Mouse (Mus musculus): ENCODE results near the gene BC029722. TPM values are rescaled to one million over a fixed set of nuclear protein-coding genes. Genes with fewer than 3 reads are reported as not detected.

The BC029722 gene
- 21.0 and 24.8 TPM in 2 replicates for polyA plus RNA-seq (2015; fragmentation: Nextera tagmentation; extraction: Ambion mirVana)

- Histone ChIP-seq H3K4me3 (replicated peaks) (peak within 1 kb of the TSS; percentile 78), H3K4me1 (peaks cover 18% of the 10 kb centered on the region), H3K27me3 (no peaks in the 10 kb centered on the region), H3K36me3 (peaks cover 46% of the 10 kb centered on the region), H3K4me2 (replicated peaks) (peak within 1 kb of the TSS; percentile 76), H3K9ac (peak within 1 kb of the TSS; percentile 74), H3K9me3 (replicated peaks) (no peaks in the 10 kb centered on the region), H3K27ac (replicated peaks) (peak within 1 kb of the TSS; percentile 82)
- no peak for ATAC-seq (ENCODE audit: insufficient number of reproducible peaks, low FRiP score, low TSS enrichment, low read depth)
Measured at GRCm38 (mm10) chr2:155819392-155819448, at the start of gene BC029722. Gene BC029722, minus strand, starts transcription at chr2:155819426.

GRCm38 (mm10) chr2:155868320-155868719 is 49.1 kb upstream of the BC029722 start:
- H3K9ac ChIP-seq: no peak overlapping the region

GRCm38 (mm10) chr2:155863301-155863867 is 44.2 kb upstream of the BC029722 start:
- no peaks in the 10 kb centered on the region for H3K4me1 ChIP-seq
- H3K9me3 ChIP-seq (replicated peaks): no peaks in the 10 kb centered on the region
- H3K27ac ChIP-seq (replicated peaks): no peak overlapping the region
- ATAC-seq (ENCODE audit: insufficient number of reproducible peaks, low FRiP score, low TSS enrichment, low read depth): no peak
- 53% methylated on average over 11 of the region's 11 CpGs for WGBS
- no peaks in the 10 kb centered on the region for H3K27me3 ChIP-seq
- H3K4me2 ChIP-seq (replicated peaks): no peak overlapping the region
- H3K36me3 ChIP-seq: peaks cover 20% of the 10 kb centered on the region; the same call in 1 of the 2 replicates
- no peak overlapping the region for H3K9ac ChIP-seq
- no peak overlapping the region for H3K4me3 ChIP-seq (replicated peaks)

More at GRCm38 (mm10) chr2:155868320-155868719, 49.1 kb upstream of the BC029722 start:
- no peak overlapping the region for H3K4me3 ChIP-seq (replicated peaks)
- no peaks in the 10 kb centered on the region for H3K9me3 ChIP-seq (replicated peaks)
- peaks cover 3% of the 10 kb centered on the region; the same call in 1 of the 2 replicates for H3K4me1 ChIP-seq
- H3K27me3 ChIP-seq: no peaks in the 10 kb centered on the region
- no peak overlapping the region for H3K27ac ChIP-seq (replicated peaks)
- 93% methylated on average over 8 of the region's 8 CpGs for WGBS
- ATAC-seq (ENCODE audit: insufficient number of reproducible peaks, low FRiP score, low TSS enrichment, low read depth): no peak
- peaks cover 19% of the 10 kb centered on the region; the same call in 1 of the 2 replicates for H3K36me3 ChIP-seq
- H3K4me2 ChIP-seq (replicated peaks): no peak overlapping the region

GRCm38 (mm10) chr2:155862573-155863300 is 43.5 kb upstream of the BC029722 start:
- Histone ChIP-seq H3K4me2 (replicated peaks) (no peak overlapping the region), H3K27ac (replicated peaks) (no peak overlapping the region), H3K4me1 (no peaks in the 10 kb centered on the region), H3K9ac (no peak overlapping the region), H3K36me3 (peaks cover 15% of the 10 kb centered on the region; the same call in 1 of the 2 replicates), H3K9me3 (replicated peaks) (no peaks in the 10 kb centered on the region), H3K27me3 (no peaks in the 10 kb centered on the region), H3K4me3 (replicated peaks) (no peak overlapping the region)
- WGBS: 70% methylated on average over 13 of the region's 13 CpGs
- no peak; the same call in 1 of the 2 replicates for ATAC-seq (ENCODE audit: insufficient number of reproducible peaks, low FRiP score, low TSS enrichment, low read depth)

- Histone ChIP-seq H3K27ac (replicated peaks) (no peak overlapping the region), H3K4me3 (replicated peaks) (no peak overlapping the region), H3K27me3 (no peaks in the 10 kb centered on the region), H3K4me2 (replicated peaks) (no peak overlapping the region), H3K4me1 (no peaks in the 10 kb centered on the region), H3K36me3 (peaks cover 22% of the 10 kb centered on the region; the same call in 1 of the 2 replicates), H3K9ac (no peak overlapping the region), H3K9me3 (replicated peaks) (no peaks in the 10 kb centered on the region)
- no peak for ATAC-seq (ENCODE audit: insufficient number of reproducible peaks, low FRiP score, low TSS enrichment, low read depth)
- 89% methylated on average over 6 of the region's 6 CpGs for WGBS
Measured at GRCm38 (mm10) chr2:155861581-155861980, 42.4 kb upstream of the BC029722 start.

GRCm38 (mm10) chr2:155860102-155860501 is 40.9 kb upstream of the BC029722 start:
- no peak overlapping the region for H3K9ac ChIP-seq
- no peaks in the 10 kb centered on the region for H3K27me3 ChIP-seq
- WGBS: 82% methylated on average over 7 of the region's 7 CpGs
- ATAC-seq (ENCODE audit: insufficient number of reproducible peaks, low FRiP score, low TSS enrichment, low read depth): no peak
- no peak overlapping the region for H3K4me2 ChIP-seq (replicated peaks)
- H3K36me3 ChIP-seq: peaks cover 30% of the 10 kb centered on the region; the same call in 1 of the 2 replicates
- no peak overlapping the region for H3K27ac ChIP-seq (replicated peaks)
- H3K9me3 ChIP-seq (replicated peaks): no peaks in the 10 kb centered on the region
- no peak overlapping the region for H3K4me3 ChIP-seq (replicated peaks)
- H3K4me1 ChIP-seq: no peaks in the 10 kb centered on the region

GRCm38 (mm10) chr2:155852536-155852935 is 33.3 kb upstream of the BC029722 start:
- no peaks in the 10 kb centered on the region for H3K27me3 ChIP-seq
- no peaks in the 10 kb centered on the region for H3K9me3 ChIP-seq (replicated peaks)
- 65% methylated on average over 5 of the region's 5 CpGs for WGBS
- ATAC-seq (ENCODE audit: insufficient number of reproducible peaks, low FRiP score, low TSS enrichment, low read depth): no peak
- no peak overlapping the region for H3K4me3 ChIP-seq (replicated peaks)
- H3K27ac ChIP-seq (replicated peaks): no peak overlapping the region
- H3K9ac ChIP-seq: no peak overlapping the region
- no peak overlapping the region for H3K4me2 ChIP-seq (replicated peaks)
- no peaks in the 10 kb centered on the region for H3K4me1 ChIP-seq
- peaks cover 60% of the 10 kb centered on the region for H3K36me3 ChIP-seq

- Histone ChIP-seq H3K36me3 (peaks cover 60% of the 10 kb centered on the region), H3K4me3 (replicated peaks) (no peak overlapping the region), H3K4me2 (replicated peaks) (no peak overlapping the region), H3K9ac (no peak overlapping the region), H3K9me3 (replicated peaks) (no peaks in the 10 kb centered on the region), H3K27ac (replicated peaks) (no peak overlapping the region), H3K4me1 (no peaks in the 10 kb centered on the region), H3K27me3 (no peaks in the 10 kb centered on the region)
- no peak for ATAC-seq (ENCODE audit: insufficient number of reproducible peaks, low FRiP score, low TSS enrichment, low read depth)
- 84% methylated on average over 7 of the region's 7 CpGs for WGBS
Measured at GRCm38 (mm10) chr2:155850120-155850519, 30.9 kb upstream of the BC029722 start.

GRCm38 (mm10) chr2:155849464-155849863 is 30.2 kb upstream of the BC029722 start:
- 56% methylated on average over 7 of the region's 7 CpGs for WGBS
- peaks cover 65% of the 10 kb centered on the region for H3K36me3 ChIP-seq
- ATAC-seq (ENCODE audit: insufficient number of reproducible peaks, low FRiP score, low TSS enrichment, low read depth): no peak

GRCm38 (mm10) chr2:155848291-155848690 is 29.1 kb upstream of the BC029722 start:
- H3K27ac ChIP-seq (replicated peaks): no peak overlapping the region

More at GRCm38 (mm10) chr2:155849464-155849863, 30.2 kb upstream of the BC029722 start:
- no peak overlapping the region for H3K27ac ChIP-seq (replicated peaks)
- no peaks in the 10 kb centered on the region for H3K27me3 ChIP-seq
- H3K4me2 ChIP-seq (replicated peaks): no peak overlapping the region
- no peak overlapping the region for H3K9ac ChIP-seq
- H3K9me3 ChIP-seq (replicated peaks): no peaks in the 10 kb centered on the region
- no peak overlapping the region for H3K4me3 ChIP-seq (replicated peaks)
- H3K4me1 ChIP-seq: no peaks in the 10 kb centered on the region

GRCm38 (mm10) chr2:155846930-155847329 is 27.7 kb upstream of the BC029722 start:
- no peak overlapping the region for H3K9ac ChIP-seq
- no peaks in the 10 kb centered on the region for H3K27me3 ChIP-seq
- H3K4me1 ChIP-seq: no peaks in the 10 kb centered on the region
- H3K4me3 ChIP-seq (replicated peaks): no peak overlapping the region
- ATAC-seq (ENCODE audit: insufficient number of reproducible peaks, low FRiP score, low TSS enrichment, low read depth): no peak
- no peak overlapping the region for H3K4me2 ChIP-seq (replicated peaks)
- H3K36me3 ChIP-seq: peaks cover 56% of the 10 kb centered on the region
- no peaks in the 10 kb centered on the region for H3K9me3 ChIP-seq (replicated peaks)
- WGBS: 70% methylated on average over 8 of the region's 8 CpGs
- no peak overlapping the region for H3K27ac ChIP-seq (replicated peaks)

More at GRCm38 (mm10) chr2:155848291-155848690, 29.1 kb upstream of the BC029722 start:
- H3K36me3 ChIP-seq: peaks cover 64% of the 10 kb centered on the region
- WGBS: 38% methylated on average over 6 of the region's 6 CpGs
- no peak for ATAC-seq (ENCODE audit: insufficient number of reproducible peaks, low FRiP score, low TSS enrichment, low read depth)
- H3K9ac ChIP-seq: no peak overlapping the region
- H3K4me3 ChIP-seq (replicated peaks): no peak overlapping the region
- no peaks in the 10 kb centered on the region for H3K27me3 ChIP-seq
- no peak overlapping the region for H3K4me2 ChIP-seq (replicated peaks)
- H3K4me1 ChIP-seq: no peaks in the 10 kb centered on the region
- H3K9me3 ChIP-seq (replicated peaks): no peaks in the 10 kb centered on the region

GRCm38 (mm10) chr2:155838961-155839360 is 19.7 kb upstream of the BC029722 start:
- H3K4me2 ChIP-seq (replicated peaks): no peak overlapping the region
- H3K9me3 ChIP-seq (replicated peaks): no peaks in the 10 kb centered on the region
- no peaks in the 10 kb centered on the region for H3K27me3 ChIP-seq
- H3K9ac ChIP-seq: no peak overlapping the region
- no peak overlapping the region for H3K4me3 ChIP-seq (replicated peaks)
- no peak overlapping the region for H3K27ac ChIP-seq (replicated peaks)
- 76% methylated on average over 4 of the region's 4 CpGs for WGBS
- H3K36me3 ChIP-seq: no peaks in the 10 kb centered on the region
- no peaks in the 10 kb centered on the region for H3K4me1 ChIP-seq
- ATAC-seq (ENCODE audit: insufficient number of reproducible peaks, low FRiP score, low TSS enrichment, low read depth): no peak

All from embryonic facial prominence, embryonic 15.5 days (tissue).